Mouse (Mus musculus): Measurements from ENCODE around the gene Olfr1234.

Olfr1234 gene

DNA sequence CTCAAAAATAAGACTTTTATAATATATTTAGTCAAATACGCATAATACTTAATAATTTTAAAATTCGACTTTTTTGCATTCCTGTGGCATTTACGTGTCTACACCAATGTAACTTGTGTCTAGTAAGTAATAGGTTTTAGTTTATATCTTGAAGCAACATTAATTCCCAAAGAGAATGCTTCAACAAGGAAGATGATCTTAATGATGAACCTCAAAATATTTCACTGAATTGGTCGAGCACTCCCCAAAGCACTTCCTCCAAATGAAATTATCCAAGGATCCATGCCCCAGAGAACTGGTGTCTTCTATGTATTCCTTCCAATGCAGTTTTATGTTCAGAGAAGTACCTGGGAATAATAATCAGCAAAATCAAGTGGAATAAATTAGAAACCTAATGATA, at the start of gene Olfr1234:
TSS of gene Olfr1234 (minus strand) at position 101 of the 400 bp plus-strand sequence.
- DNase-seq: no peak

GRCm38 (mm10) chr2:89409576-89409975, 44.9 kb upstream of the Olfr1234 start, which contains the start of gene Olfr1238:
Olfr1238 (minus strand) TSS chr2:89409676.
- DNase-seq: no peak

GRCm38 (mm10) chr2:89400882-89401281, 36.2 kb upstream of the Olfr1234 start:
- no peak for DNase-seq

GRCm38 (mm10) chr2:89342298-89342697, 22.4 kb downstream of the Olfr1234 start, which contains the start of gene Olfr1233:
Olfr1233 (minus strand) TSS chr2:89342398.
- no peak for DNase-seq

- DNase-seq: no peak
Observed at GRCm38 (mm10) chr2:89329575-89329974, 35.1 kb downstream of the Olfr1234 start, which contains the start of gene Olfr1232. Olfr1232 (minus strand) TSS chr2:89329675.
